Mouse (Mus musculus) embryo, embryonic 11.5 days (tissue): ENCODE results near the gene Nutf2.
"Not testable (repeated sequence)": the region's sequence is repeated elsewhere in the genome, so short reads cannot be mapped to it uniquely, and the experiment has no call there.

Experiments
- DNase-seq: peaks from one replicate; pipeline ENCODE4 v3.0.0-alpha.2; 2012; ENCODE audit warnings: low read depth, low spot score

The Nutf2 gene

DNA sequence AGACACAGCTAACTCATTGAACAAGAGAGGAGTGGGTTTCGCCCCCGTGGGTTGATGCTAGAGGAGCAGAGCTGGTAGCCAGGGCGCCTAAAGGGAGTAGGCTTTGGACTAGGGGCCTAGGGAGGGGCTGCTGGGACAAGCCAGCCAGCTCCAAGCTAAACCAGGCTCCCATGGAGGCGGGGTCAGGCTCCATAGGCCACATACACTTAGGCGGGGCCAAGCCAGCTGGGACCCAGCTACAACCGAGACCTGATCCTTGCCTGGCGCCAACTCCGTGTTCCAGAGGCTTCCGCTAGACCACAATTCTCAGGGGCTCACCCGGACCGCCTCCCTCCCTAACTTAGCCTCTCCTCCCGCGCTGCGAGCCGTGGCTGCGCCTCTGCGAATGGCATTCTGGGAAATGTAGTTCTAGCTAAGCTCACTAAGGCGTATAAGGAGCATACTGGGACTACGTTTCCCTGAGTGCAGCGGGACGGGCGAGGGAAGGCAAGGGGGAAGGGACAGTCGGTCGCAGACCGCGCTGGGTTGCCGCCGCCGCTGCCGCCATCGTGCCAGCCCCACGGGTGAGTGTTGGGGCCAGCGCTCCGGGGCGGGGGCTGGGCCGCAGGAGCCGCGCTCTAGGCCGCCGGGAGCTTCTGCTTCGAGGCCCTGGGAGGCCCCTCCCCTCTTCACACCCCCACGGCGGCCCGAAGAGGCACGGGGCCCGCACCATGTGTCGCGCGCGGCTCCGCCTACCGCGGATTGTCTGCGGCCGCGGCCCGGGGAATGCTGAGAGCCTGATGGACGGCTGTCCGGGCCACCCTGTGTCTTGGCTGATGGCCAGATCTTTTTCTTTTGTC lies at the start of gene Nutf2:
Gene Nutf2, plus strand, starts transcription at position 438 of the 839 bp plus-strand sequence.
- peak; percentile 94 for DNase-seq

DNA sequence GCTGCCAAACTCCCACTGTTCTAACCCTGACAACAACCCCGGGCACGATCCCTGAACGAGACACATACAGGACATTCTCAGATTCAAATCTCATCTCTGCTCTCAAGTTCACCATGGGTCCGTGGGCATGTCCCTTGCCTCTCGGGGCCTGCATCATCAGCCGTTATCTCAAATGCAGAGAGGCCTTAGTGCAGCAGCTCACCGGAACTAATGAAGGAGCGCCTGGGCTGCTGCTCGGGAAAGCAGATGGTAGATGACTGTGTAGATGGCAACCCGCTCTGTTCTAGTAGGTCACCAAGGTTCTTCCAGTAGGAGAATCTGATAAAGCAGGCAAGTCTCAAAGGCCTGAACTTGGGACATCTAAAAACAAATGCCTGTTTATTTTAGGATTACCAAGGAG lies 49.3 kb upstream of the Nutf2 start:
- no peak for DNase-seq

DNA sequence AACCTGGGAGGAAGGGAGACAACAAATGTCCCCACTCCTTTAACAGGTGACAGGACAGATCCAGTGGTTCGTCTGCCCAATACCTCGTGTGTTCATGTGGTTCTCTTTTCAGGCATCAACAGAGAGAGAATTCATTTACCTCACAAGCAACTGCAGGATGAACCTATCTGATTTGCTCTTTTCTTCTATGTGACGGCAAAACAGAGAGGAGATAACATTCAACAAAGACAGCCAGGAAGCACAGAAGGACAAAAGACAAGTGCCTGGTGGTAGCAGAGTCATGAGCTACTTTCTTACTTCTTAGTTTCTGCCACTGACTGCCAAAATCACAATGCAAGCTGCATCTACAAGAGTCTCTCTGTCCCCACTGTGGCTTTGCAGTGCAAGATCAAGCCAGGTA lies 48.8 kb upstream of the Nutf2 start:
- DNase-seq: no peak

GRCm38 (mm10) chr8:105812511-105812910 lies 47.9 kb upstream of the Nutf2 start:
- no peak for DNase-seq

DNA sequence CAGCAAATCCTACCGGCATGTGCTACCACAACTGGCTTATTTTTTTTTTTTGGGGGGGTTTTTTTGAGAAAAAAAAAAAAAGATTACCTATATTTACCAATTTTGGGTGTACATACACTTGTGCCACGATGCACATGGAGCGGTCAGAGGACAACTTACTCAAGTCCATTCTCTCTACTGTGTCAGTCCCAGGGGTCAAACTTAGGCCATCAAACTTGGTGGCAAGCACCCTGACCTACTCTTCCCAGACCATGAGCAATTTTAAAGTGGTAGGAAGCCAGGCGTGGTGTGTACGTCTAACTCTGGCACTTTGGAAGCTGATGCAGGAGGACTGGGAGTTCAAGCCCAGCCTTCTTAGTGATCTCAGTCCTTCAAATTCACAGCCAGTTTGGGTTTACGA lies 47.1 kb upstream of the Nutf2 start:
- no peak for DNase-seq

DNA sequence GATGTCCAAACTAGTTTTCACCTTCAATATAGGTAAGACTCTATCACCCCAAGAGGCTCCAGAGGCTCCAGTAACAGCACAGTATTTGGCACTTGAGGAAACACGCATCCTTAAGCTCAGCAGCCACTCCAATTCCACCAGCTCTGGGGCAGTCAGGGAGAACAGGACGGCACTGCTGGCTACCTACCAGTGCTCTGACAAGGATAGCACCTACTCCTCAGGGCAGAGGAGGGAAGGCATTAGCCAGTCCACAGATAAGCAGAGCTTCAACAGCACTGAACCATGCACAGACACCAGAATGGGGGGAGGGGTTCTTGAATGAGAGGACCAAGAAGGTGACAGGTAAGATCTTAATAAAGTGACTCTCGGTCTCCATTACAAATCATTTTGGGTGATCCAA lies 40.7 kb upstream of the Nutf2 start:
- DNase-seq: no peak

DNA sequence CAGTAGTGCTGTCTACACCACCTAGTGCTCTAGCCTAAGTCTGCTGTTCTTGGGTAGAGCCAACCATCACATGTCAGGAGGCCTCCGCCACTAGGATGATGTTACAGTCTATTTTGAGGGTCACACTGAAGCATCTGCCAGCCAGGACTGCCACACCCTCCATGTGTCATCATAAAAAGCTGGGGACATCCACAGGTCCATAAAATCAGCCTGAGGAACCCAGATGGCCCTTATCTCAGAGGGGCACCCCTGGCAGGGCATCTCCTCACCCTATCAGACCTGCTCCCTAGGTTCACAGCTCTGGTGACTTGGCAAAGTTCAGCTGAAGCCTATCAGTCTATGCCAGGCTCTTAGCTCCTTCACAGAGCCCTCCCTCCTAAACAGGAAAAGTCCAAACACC lies 39.5 kb upstream of the Nutf2 start:
- DNase-seq: no peak

- no peak for DNase-seq
Observed at GRCm38 (mm10) chr8:105825506-105825905, 34.9 kb upstream of the Nutf2 start.

DNA sequence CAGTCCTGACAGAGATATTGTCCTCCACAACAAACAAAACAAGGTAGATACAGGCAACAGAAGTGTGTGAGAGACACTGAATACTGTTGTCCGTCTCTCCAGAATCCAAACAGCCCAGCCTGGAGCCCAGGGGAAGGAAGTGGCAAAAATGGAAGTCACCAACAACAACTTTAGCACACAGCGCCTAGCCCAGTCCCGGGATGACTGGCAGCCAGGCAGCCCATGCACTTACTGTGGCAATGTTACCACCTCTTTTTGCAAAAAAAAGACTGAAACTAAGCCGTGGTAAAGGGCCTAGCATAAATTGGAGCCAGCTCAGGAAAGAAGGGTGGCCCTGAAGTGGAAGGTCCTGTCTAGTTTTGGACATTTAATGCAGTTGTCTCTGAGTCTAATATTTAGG lies 34.0 kb upstream of the Nutf2 start:
- no peak for DNase-seq

GRCm38 (mm10) chr8:105826861-105827848 lies 33.2 kb upstream of the Nutf2 start, which contains the start of the genes Ranbp10 and Tsnaxip1:
Gene Ranbp10 (minus strand): TSS chr8:105827350.
Gene Tsnaxip1 (plus strand): TSS chr8:105827731.
- DNase-seq: peak; percentile 98

- not testable (repeated sequence) for DNase-seq
Observed at GRCm38 (mm10) chr8:105833740-105834139, 26.6 kb upstream of the Nutf2 start.

DNA sequence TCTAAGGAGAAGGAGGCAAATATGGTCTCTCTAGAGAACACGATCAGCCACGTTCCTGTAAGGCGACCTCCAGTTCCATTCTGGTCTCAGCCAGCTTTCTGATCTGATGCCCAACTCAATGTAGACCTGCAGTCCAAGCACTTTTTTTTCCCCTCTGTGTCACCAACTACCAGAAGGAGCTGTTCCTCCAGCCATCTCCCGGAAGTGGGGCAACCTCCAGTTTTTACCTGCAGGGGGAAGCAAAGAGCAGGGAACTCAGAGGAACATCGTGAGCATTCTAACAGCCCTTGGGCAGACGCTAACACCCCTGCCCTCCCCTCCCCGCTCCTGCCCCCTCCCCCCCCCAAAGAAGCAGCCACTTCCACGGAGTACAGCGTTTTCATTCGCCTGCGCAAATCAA lies 25.1 kb upstream of the Nutf2 start:
- DNase-seq: peak; percentile 26

DNA sequence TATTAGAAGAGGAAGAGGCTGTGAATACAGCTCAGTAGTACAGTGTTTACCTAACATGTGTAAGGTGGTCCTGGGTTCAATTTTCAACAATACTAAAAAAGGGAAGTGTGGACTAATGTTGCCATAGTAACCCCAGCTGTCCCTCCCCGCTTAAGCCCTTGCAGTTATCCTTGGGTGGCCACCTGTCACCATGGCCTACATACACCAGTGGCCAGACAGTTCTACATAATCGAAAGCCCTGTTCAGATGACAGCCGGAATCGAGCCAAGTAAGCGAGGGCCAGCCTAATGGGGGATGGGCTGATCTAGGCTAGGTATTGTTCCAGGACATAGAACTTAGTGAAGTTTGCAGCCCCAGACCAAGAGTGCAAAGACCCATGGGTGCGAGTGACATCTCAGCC lies 23.4 kb upstream of the Nutf2 start:
- no peak for DNase-seq

- no peak for DNase-seq
Observed at GRCm38 (mm10) chr8:105839209-105839608, 21.2 kb upstream of the Nutf2 start.

- no peak for DNase-seq
Observed at GRCm38 (mm10) chr8:105846678-105847077, 13.7 kb upstream of the Nutf2 start.

DNA sequence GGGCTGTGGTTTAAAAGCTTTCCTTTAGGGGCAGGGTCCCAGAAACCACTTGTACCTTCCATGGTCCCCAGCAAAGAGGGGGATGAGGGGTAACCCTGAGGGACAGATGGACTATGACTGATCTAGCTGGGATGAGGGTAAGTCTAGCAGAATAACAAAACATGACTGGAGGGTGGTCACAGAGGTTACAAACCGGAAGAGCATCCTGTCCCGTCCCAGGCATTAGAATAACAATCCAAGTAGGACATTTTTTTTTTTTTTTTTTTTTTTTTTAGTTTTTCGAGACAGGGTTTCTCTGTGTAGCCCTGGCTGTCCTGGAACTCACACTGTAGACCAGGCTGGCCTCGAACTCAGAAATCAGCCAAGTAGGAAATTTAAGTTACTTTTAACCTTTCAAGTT lies 10.4 kb upstream of the Nutf2 start:
- no peak for DNase-seq

- DNase-seq: no peak
Observed at GRCm38 (mm10) chr8:105850611-105851010, 9.8 kb upstream of the Nutf2 start.

GRCm38 (mm10) chr8:105851651-105852143 lies 8.7 kb upstream of the Nutf2 start:
- DNase-seq: peak; percentile 89

DNA sequence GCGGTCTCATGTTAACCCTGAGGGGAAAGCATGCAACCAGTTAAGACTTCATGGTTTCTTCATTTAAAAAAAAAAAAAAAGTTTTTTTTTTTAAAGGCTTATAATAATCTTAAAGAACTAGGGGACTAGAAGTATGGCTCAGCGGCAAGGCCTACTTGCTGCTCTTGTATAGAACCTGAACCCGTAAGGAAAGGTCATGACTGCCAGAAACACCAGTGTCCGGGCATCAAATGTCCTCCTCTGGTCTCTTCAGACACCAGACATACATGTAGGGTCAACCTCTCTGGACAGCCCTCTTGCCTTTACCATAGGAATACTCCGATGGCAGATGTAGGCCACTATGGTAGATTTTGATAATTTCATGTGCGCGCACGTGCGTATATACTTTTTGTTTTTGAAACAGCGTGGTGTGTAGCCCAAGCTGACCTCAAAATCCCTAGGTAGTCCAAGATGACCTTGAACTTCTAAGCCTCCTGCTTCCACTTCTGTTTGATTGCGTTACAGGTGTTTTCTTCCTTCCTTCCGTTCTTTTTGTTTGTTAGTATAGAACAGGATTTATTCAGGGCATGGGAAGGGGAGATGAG lies 8.1 kb upstream of the Nutf2 start:
- DNase-seq: no peak

DNA sequence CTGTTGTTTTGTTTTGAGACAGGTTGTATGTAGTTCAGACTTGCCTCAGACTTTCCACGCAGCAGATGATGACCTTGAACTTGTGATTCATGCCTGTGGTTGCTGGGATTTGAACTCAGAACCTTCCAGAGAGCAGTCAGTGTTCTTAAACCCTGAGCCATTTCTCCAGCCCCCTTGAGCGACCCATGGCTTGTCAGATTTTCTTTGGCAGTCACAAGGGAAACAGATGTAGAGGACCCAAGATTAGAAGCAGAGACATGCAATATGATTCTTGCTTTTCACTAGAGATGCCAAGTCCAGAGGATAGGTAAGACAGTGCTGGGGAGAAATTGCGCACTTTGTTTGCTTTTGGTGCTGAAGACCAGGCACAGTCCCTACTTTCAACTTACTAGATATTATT lies 7.2 kb upstream of the Nutf2 start, which contains the start of gene Cenpt:
Gene Cenpt, minus strand, starts transcription at position 101 of the 400 bp plus-strand sequence.
- no peak for DNase-seq

DNA sequence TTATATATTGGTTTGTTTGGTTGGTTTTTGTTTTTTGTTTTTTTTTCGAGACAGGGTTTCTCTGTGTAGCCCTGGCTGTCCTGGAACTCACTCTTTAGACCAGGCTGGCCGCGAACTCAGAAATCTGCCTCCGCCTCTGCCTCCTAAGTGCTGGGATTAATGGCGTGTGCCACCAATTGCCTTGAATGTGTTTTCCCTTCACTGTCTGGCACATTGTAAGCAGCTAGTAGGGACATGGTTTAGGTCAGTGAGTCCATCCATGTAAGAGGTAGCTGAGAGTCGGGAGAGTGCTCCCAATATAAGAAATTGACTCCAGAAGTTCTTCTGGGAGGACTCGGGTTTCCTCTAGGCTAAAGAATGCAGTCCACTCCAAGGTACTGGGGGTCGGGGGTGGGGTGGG lies 6.1 kb upstream of the Nutf2 start:
- no peak for DNase-seq
